9 mouse cellular contexts compared by ENCODE assay signal in the genomic region with DNA sequence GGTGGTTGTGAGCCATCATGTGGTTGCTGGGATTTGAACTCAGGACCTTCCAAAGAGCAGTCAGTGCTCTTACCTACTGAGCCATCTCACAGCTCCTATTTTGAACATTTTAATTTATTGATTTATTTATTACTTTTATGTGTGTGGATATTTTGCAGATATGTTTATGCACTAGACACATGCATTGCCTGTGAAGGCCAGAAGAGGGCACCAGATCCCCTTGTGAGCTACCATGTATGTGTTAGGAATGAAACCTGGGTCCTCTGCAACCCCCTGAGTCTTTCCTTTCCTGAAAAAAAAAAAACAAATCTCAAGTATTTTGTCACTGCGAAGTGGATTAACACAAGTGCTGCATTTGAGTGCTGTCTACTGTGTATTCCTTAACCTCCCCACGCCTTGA. TPM values are rescaled to one million over a fixed set of nuclear protein-coding genes. Genes with fewer than 3 reads are reported as not detected.
DNase-seq lines count a peak whose midpoint lies in the region; ATAC-seq and TF ChIP-seq lines count a peak whose summit lies in the region.
"Had no signal": no experiment of that assay in that cellular context is flagged by ENCODE, and none has a peak within 500 bp of the region (broad histone marks: within the 10 kb centered on the region; RNA-seq: fewer than 3 reads in every experiment).

No protein-coding gene starts in this region.

- WGBS in liver, embryonic 14.5 days (ENCODE audit: insufficient replicate concordance): 34% methylated on average over 2 of the region's 2 CpGs

- TF ChIP-seq POLR2A in cortical plate, adult 2 months (IDR thresholded peaks at IDR 0.05; ENCODE audit: extremely low read depth, insufficient read depth, low read length): no peak

- TF ChIP-seq CTCF in cortical plate, adult 2 months (IDR thresholded peaks at IDR 0.05; ENCODE audit: extremely low read depth, insufficient read depth, low read length): peak; percentile 57
- TF ChIP-seq CTCF in liver, embryonic 14.5 days (IDR thresholded peaks at IDR 0.05; ENCODE audit: low read depth): peak; percentile 47; the same call in 1 of the 2 replicates

- H3K9me3 ChIP-seq in liver, embryonic 14.5 days (ENCODE audit: control insufficient read depth, low read length): no peaks in the 10 kb centered on the region

- no peaks in the 10 kb centered on the region for H3K27me3 ChIP-seq in liver, embryonic 14.5 days (ENCODE audit: control insufficient read depth, insufficient read depth, low read length)

- H3K27ac ChIP-seq in cortical plate, adult 2 months (ENCODE audit: insufficient read depth, low read length): no peak overlapping the region
- no peak overlapping the region for H3K27ac ChIP-seq in liver, embryonic 14.5 days

- H3K36me3 ChIP-seq in liver, embryonic 14.5 days (replicated peaks; ENCODE audit: control insufficient read depth, insufficient read depth, low read depth): no peaks in the 10 kb centered on the region

- peak; percentile 37 for DNase-seq in adrenal gland, adult 18-20 months (ENCODE audit: low spot score in 2 of 2)
- no peak for DNase-seq in adrenal gland, postnatal 4 days (ENCODE audit: low spot score in 2 of 2)
- peak; percentile 22 for DNase-seq in ovary, postnatal 14 days (ENCODE audit: low spot score)
- DNase-seq in ovary, postnatal 10 days (ENCODE audit: low spot score): no peak
- peak; percentile 52 for DNase-seq in kidney, postnatal 14 days
- DNase-seq in liver, embryonic 14.5 days (ENCODE audit: low read depth in 3 of 3, low spot score in 3 of 3): no peak
- DNase-seq in right cerebral cortex, postnatal 36 days (ENCODE audit: low spot score in 2 of 2): peak; percentile 18

- TF ChIP-seq EP300 in liver, embryonic 14.5 days (IDR thresholded peaks at IDR 0.05; ENCODE audit: low read depth): no peak

- no peak overlapping the region for H3K9ac ChIP-seq in liver, embryonic 14.5 days (replicated peaks)

- no peak overlapping the region for H3K4me2 ChIP-seq in liver, embryonic 14.5 days (ENCODE audit: low read depth)

- no peak for ATAC-seq in liver, embryonic 14.5 days (ENCODE audit: insufficient read depth)

- no peak overlapping the region for H3K4me3 ChIP-seq in cortical plate, adult 2 months (ENCODE audit: insufficient read depth, low read length)
- H3K4me3 ChIP-seq in liver, embryonic 14.5 days (ENCODE audit: insufficient read depth in 1 of 2, low read depth in 2 of 2, low read length in 2 of 2): no peak overlapping the region

- H3K4me1 ChIP-seq in cortical plate, adult 2 months (ENCODE audit: control insufficient read depth, insufficient read depth, low read length): no peaks in the 10 kb centered on the region; the same call in 1 of the 2 replicates
- H3K4me1 ChIP-seq in liver, embryonic 14.5 days (replicated peaks; ENCODE audit: control insufficient read depth in 2 of 2, insufficient read depth in 2 of 2, low read length in 1 of 2): no peaks in the 10 kb centered on the region

RNA-seq across cellular contexts. Expression of a gene that starts 30.9 kb away (rescaled TPM):
- 1 to 10 TPM; 3.5 to 5.1 TPM for total RNA-seq in adrenal gland, adult 18-20 months (2021)
- total RNA-seq in adrenal gland, postnatal 4 days (2021): 10 to 100 TPM; 11.8 to 14.3 TPM
- polyA plus RNA-seq in cortical plate, adult 2 months (2012; rRNA removed): 20.6 and 26.2 TPM in 2 replicates
- 0.03 and 0.17 TPM in 2 replicates for polyA plus RNA-seq in liver, embryonic 14.5 days (2012; rRNA removed)
- 0.08 TPM in 1 of 2 replicates, not detected in the other for polyA plus RNA-seq in liver, embryonic 14.5 days (2014; fragmentation: Nextera tagmentation; extraction: Ambion mirVana)
- total RNA-seq: neutrophil, adult 5-6 weeks had no signal

Comparison
In these comparisons a context has a peak if more than half of its experiments do, and no peak if none do; other contexts are left out.
1. DNase-seq: peak in adrenal gland, adult 18-20 months (2 of 2), ovary, postnatal 14 days (single experiment), kidney, postnatal 14 days (single experiment) and right cerebral cortex, postnatal 36 days (2 of 2); none in adrenal gland, postnatal 4 days (0 of 2), ovary, postnatal 10 days (single experiment) and liver, embryonic 14.5 days (0 of 3).